Mouse (Mus musculus) G1E (cell line): ENCODE measurements at regions not wholly inside any gene's neighbourhood (a gene's known extent, or its start where the extent isn't known, plus 50 kb on each side); places are given as distances from the start of the nearest gene placed in this dataset.

Source experiments
- ATAC-seq: 2 replicates; pipeline ENCODE4 v1.8.0; 2016; ENCODE audit warnings: mild to moderate bottlenecking; ENCODE audit not compliant: insufficient number of reproducible peaks, poor library complexity, low FRiP score, severe bottlenecking; ENCODE audit errors: extremely low read depth
- DNase-seq: peaks from one replicate; pipeline ENCODE4 v3.0.0; 2012; ENCODE audit warnings: low spot score
- H3K27me3 ChIP-seq: 2 replicates; pipeline ENCODE4 v1.6.1; 2012; ENCODE audit warnings: mild to moderate bottlenecking, low read length, inconsistent platforms; ENCODE audit not compliant: insufficient read depth
- H3K36me3 ChIP-seq: replicated peaks from 2 replicates; pipeline ENCODE3; 2012; ENCODE audit warnings: mild to moderate bottlenecking, inconsistent platforms
- H3K4me1 ChIP-seq: 2 replicates; pipeline ENCODE4 v1.6.1; 2012; ENCODE audit warnings: low read depth, low read length, inconsistent platforms, mixed read lengths; ENCODE audit not compliant: insufficient read depth
- H3K4me3 ChIP-seq: 2 replicates; pipeline ENCODE4 v1.5.1; 2012; ENCODE audit warnings: low read depth, mild to moderate bottlenecking, inconsistent platforms, low read length, moderate library complexity, mixed read lengths
- H3K9me3 ChIP-seq: replicated peaks from 2 replicates; pipeline ENCODE4 v1.6.1; 2012; ENCODE audit warnings: inconsistent platforms
- CTCF ChIP-seq: IDR thresholded peaks from 2 replicates; pipeline ENCODE4 v1.5.1; 2012; ENCODE audit warnings: low read depth, low read length, inconsistent platforms, mixed read lengths
- GATA1 ChIP-seq: IDR thresholded peaks from 2 replicates; pipeline ENCODE4 v1.6.1; 2012; ENCODE audit warnings: borderline replicate concordance, low read length, inconsistent platforms, mixed read lengths
- GATA2 ChIP-seq: IDR thresholded peaks from 2 replicates; pipeline ENCODE4 v1.6.1; 2012; ENCODE audit warnings: low read depth, low read length, inconsistent platforms, borderline replicate concordance
- POLR2AphosphoS5 ChIP-seq: IDR thresholded peaks from 2 replicates; pipeline ENCODE4 v1.6.1; 2012; ENCODE audit warnings: low read depth, low read length, inconsistent platforms; ENCODE audit not compliant: insufficient replicate concordance
- TAL1 ChIP-seq: conservative IDR thresholded peaks from 2 replicates; pipeline ENCODE4 v1.6.1; 2012; ENCODE audit warnings: low read depth, low read length, inconsistent platforms, mixed read lengths

DNA sequence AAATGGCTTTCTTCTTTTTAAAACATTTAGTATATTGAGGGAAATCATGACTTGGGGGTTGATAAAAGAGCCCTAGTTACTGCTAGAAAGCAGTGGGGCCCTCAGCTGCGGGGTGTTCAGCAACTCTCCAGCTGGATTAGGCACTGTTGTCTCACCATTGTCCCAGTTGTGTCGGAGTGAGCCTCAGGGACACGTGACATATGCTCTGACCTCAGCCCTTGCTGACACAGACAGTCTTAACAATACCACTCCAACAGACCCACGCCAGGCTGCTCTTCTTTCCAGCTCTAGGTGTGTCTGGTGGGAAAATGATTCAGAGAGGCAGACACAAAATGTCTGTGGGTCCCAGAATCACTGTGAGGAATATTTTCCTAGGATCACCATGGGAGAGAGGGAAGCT lies 170.2 kb upstream of the Dyrk2 start:
- no peak for ATAC-seq
- Histone ChIP-seq H3K36me3 (no peaks in the 10 kb centered on the region), H3K4me3 (no peak overlapping the region), H3K27me3 (peaks cover 53% of the 10 kb centered on the region), H3K4me1 (peaks cover 34% of the 10 kb centered on the region), H3K9me3 (no peaks in the 10 kb centered on the region)
- TF ChIP-seq GATA2 (no peak), POLR2AphosphoS5 (no peak), TAL1 (no peak), CTCF (no peak), GATA1 (no peak)
- DNase-seq, result no peak

DNA sequence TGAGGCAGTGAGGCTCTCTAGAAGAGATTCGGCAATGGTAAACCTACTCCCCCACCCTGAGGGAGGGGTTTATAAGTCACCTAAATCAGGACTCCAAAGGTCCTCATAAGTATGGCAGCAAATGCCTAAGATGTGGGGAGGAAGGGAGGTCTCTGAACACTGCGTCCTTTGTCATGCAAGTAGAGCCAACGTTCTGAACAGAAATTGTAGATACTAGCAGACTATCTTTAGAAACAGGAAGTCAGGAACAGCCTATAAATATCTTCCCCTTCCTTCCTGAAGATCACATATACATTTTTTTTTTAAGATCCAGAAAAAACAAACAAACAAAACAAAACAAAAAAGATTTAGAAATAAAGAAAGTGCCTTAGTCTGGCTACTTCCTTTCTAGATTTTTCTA lies 169.7 kb upstream of the Dyrk2 start:
- Histone ChIP-seq H3K9me3 (no peaks in the 10 kb centered on the region), H3K4me1 (peaks cover 34% of the 10 kb centered on the region), H3K36me3 (no peaks in the 10 kb centered on the region), H3K27me3 (peaks cover 52% of the 10 kb centered on the region), H3K4me3 (no peak overlapping the region)
- TF ChIP-seq POLR2AphosphoS5, result no peak
- TF ChIP-seq TAL1, result no peak
- no peak for TF ChIP-seq GATA1
- no peak for TF ChIP-seq CTCF
- TF ChIP-seq GATA2, result no peak
- no peak for DNase-seq
- no peak for ATAC-seq

DNA sequence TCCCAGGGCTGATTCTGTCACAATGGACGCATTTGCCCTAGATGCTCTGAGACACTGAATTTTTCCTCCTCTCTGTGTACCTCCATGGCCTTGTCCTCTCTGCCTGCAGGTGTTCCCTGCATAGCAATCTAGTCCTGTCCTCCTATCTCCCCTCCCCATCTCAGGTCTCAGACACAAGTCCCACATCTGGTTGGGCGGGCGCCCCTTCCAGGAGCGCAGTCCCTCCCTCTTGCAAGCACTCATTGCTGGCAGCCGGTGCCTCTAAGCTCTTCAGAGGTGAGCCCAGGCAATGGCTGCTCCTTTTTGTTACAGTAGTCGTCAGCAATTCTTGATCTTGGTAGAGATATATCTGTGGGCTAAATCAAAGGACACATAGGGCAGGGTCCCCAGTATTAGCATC lies 169.0 kb upstream of the Dyrk2 start:
- Histone ChIP-seq H3K4me3 (no peak overlapping the region), H3K4me1 (peaks cover 34% of the 10 kb centered on the region), H3K36me3 (no peaks in the 10 kb centered on the region), H3K9me3 (no peaks in the 10 kb centered on the region), H3K27me3 (peaks cover 54% of the 10 kb centered on the region)
- ATAC-seq, result no peak
- DNase-seq, result no peak
- no peak for TF ChIP-seq POLR2AphosphoS5
- no peak for TF ChIP-seq GATA1
- no peak for TF ChIP-seq GATA2
- no peak for TF ChIP-seq TAL1
- no peak for TF ChIP-seq CTCF

DNA sequence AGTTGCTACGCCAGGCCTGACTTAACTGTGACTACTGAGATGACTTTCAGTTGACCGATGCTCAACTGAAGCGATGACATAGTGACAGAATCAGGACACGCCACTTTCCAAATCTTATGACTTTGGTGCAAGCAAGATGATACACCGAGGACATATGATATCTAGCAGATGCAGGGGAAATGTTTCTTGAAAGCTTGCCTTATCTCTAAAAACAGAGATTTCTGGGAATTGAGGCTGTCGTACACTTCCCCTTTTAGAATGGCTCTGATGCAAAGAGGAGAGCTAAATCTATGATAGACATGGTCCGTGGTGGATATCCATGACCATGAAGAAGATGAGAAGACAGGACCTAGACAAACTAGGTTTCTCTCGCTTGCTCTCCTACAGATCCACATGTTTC lies 167.8 kb upstream of the Dyrk2 start:
- H3K27me3 ChIP-seq, result peaks cover 49% of the 10 kb centered on the region
- H3K36me3 ChIP-seq, result no peaks in the 10 kb centered on the region
- H3K4me1 ChIP-seq, result peaks cover 34% of the 10 kb centered on the region
- peak; percentile 50 for DNase-seq
- H3K9me3 ChIP-seq, result no peaks in the 10 kb centered on the region
- TF ChIP-seq GATA1, result no peak
- TF ChIP-seq TAL1, result peak; percentile 92
- ATAC-seq, result peak; percentile 87
- no peak overlapping the region for H3K4me3 ChIP-seq

DNA sequence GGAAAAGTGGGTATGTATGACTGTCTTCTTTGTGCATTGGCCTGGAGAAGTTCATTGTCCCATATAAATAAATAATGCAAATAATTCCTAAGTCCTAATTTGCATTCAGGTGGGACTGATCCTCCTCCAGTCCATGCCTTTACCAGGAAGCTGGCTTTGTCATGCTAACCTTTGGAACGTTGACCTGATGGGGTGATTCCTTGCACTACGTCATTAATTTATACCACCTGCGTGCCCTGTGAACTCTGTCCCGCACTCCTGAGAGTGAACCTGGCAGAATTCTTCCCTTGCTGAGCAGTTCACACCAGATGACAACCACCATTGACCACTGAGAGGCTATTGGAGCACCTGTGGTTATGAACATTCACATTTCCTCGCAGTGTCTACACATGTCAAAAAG lies 165.9 kb upstream of the Dyrk2 start:
- ATAC-seq (no peak), DNase-seq (no peak)
- TF ChIP-seq CTCF, result no peak
- no peak for TF ChIP-seq GATA2
- no peak for TF ChIP-seq GATA1
- TF ChIP-seq POLR2AphosphoS5, result no peak
- TF ChIP-seq TAL1, result no peak
- Histone ChIP-seq H3K9me3 (no peaks in the 10 kb centered on the region), H3K27me3 (peaks cover 39% of the 10 kb centered on the region), H3K4me1 (peaks cover 34% of the 10 kb centered on the region), H3K4me3 (no peak overlapping the region), H3K36me3 (no peaks in the 10 kb centered on the region)

DNA sequence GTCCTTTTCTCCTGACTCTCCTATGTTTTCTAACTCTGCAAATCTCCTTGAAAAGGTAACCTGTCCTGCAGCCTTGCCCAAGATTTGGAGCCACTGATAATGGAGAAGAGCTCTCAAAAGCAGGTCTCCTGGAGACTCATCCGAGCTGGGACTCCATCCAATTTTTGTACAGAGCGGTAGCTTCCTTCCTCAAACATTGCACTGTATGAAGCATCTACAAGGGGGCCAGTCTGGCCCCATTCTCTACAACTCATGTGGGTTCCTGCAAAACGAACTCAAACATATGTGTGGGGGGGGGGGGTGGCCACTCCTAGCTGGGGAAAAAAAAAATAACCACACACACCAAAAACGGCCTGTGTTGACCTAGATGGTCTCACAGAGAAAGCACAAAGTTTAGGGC lies 164.4 kb upstream of the Dyrk2 start:
- Histone ChIP-seq H3K9me3 (no peaks in the 10 kb centered on the region), H3K4me1 (peaks cover 25% of the 10 kb centered on the region), H3K4me3 (no peak overlapping the region), H3K27me3 (peaks cover 38% of the 10 kb centered on the region), H3K36me3 (no peaks in the 10 kb centered on the region)
- no peak for DNase-seq
- no peak for TF ChIP-seq CTCF
- no peak for TF ChIP-seq POLR2AphosphoS5
- TF ChIP-seq GATA1, result no peak
- TF ChIP-seq GATA2, result no peak
- TF ChIP-seq TAL1, result no peak
- ATAC-seq, result no peak
